In the genomic region with DNA sequence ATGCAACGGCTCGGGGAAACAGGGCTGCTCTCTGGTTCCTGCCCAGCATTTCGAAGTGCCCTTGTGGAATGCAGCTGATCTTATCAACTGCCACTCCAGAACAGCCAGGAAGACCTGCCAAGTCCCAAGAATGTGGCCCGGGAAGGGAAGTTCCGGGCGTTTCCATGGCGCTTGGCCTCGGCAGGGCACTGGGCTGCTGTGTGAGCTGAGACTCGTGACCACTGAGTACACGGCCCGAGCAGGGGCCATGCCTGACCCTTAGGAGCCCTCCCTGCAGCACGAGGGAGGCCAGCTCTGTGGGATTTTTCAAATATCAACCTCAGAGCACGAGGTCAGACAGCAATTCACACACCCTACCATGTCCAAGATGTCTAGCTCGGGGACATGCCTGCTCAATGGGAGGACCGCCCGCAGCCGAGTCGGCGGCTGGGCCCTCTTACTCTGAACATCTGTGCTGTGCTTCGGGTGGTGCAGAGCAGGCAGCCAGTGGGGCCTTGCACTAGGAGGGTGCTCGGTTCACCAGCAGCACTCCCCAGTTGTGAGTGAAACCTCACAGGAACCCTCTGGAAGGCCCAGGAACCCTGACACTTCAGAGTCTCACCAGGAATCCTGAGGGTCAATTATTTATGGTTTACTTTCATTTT, we compare ENCODE assay signal across 7 mouse cellular contexts. TPM values are rescaled to one million over a fixed set of nuclear protein-coding genes. Genes with fewer than 3 reads are reported as not detected.
DNase-seq lines count a peak whose midpoint lies in the region; ATAC-seq and TF ChIP-seq lines count a peak whose summit lies in the region.

No protein-coding gene starts in this region.

- H3K9me3 ChIP-seq in G1E (replicated peaks): no peaks in the 10 kb centered on the region
- H3K9me3 ChIP-seq in intestine, embryonic 14.5 days (ENCODE audit: control insufficient read depth, low read length): no peaks in the 10 kb centered on the region
- H3K9me3 ChIP-seq in liver, embryonic 15.5 days (replicated peaks): no peaks in the 10 kb centered on the region

- H3K4me3 ChIP-seq in G1E (ENCODE audit: low read depth, low read length): peak overlapping the region; percentile 89; the same call in 1 of the 2 replicates
- H3K4me3 ChIP-seq in intestine, embryonic 14.5 days (ENCODE audit: low read depth, low read length): no peak overlapping the region
- H3K4me3 ChIP-seq in liver, embryonic 15.5 days (replicated peaks): peak overlapping the region; percentile 91

- DNase-seq in G1E (ENCODE audit: low spot score): no peak
- peak; percentile 91 for DNase-seq in adrenal gland, adult 2 months
- peak; percentile 78 for DNase-seq in gastrocnemius, postnatal 25 days
- DNase-seq in intestine, embryonic 14.5 days (ENCODE audit: low spot score): no peak
- peak; percentile 80 for DNase-seq in skeletal muscle tissue, adult 2 months (ENCODE audit: low read depth, low spot score)
- no peak for DNase-seq in left cerebral cortex, adult 9 months (ENCODE audit: low spot score in 2 of 2)

- H3K27me3 ChIP-seq in G1E (ENCODE audit: insufficient read depth, low read length): no peaks in the 10 kb centered on the region
- H3K27me3 ChIP-seq in intestine, embryonic 14.5 days (replicated peaks; ENCODE audit: control insufficient read depth, insufficient read depth, low read length): no peaks in the 10 kb centered on the region
- H3K27me3 ChIP-seq in liver, embryonic 15.5 days: no peaks in the 10 kb centered on the region

- peaks cover 35% of the 10 kb centered on the region for H3K36me3 ChIP-seq in G1E (replicated peaks)
- H3K36me3 ChIP-seq in intestine, embryonic 14.5 days (ENCODE audit: control insufficient read depth, insufficient read depth, low read length): no peaks in the 10 kb centered on the region
- peaks cover 3% of the 10 kb centered on the region; the same call in 1 of the 2 replicates for H3K36me3 ChIP-seq in liver, embryonic 15.5 days (replicated peaks)

- ATAC-seq in G1E (ENCODE audit: extremely low read depth, insufficient number of reproducible peaks, low FRiP score, poor library complexity, severe bottlenecking): no peak
- ATAC-seq in intestine, embryonic 14.5 days (replicated peaks; ENCODE audit: low FRiP score, low TSS enrichment, low read depth): 0 out of 2 replicates have a peak, but pooled peaks have one; percentile 7
- no peak for ATAC-seq in liver, embryonic 15.5 days (ENCODE audit: insufficient read depth)

- peaks cover 83% of the 10 kb centered on the region for H3K4me1 ChIP-seq in G1E (ENCODE audit: insufficient read depth, low read depth, low read length)
- H3K4me1 ChIP-seq in intestine, embryonic 14.5 days (replicated peaks; ENCODE audit: control insufficient read depth, insufficient read depth, low read length): peaks cover 37% of the 10 kb centered on the region
- H3K4me1 ChIP-seq in liver, embryonic 15.5 days (replicated peaks): peaks cover 92% of the 10 kb centered on the region

- H3K27ac ChIP-seq in intestine, embryonic 14.5 days (ENCODE audit: low read depth): peak overlapping the region; percentile 0; the same call in 1 of the 2 replicates
- peak overlapping the region; percentile 100 for H3K27ac ChIP-seq in liver, embryonic 15.5 days (replicated peaks)

- 35% methylated on average over 21 of the region's 21 CpGs for WGBS in intestine, embryonic 14.5 days
- WGBS in liver, embryonic 15.5 days (ENCODE audit: insufficient replicate concordance): 15% methylated on average over 21 of the region's 21 CpGs

- no peak for TF ChIP-seq CTCF in G1E (IDR thresholded peaks at IDR 0.05; ENCODE audit: low read depth, low read length)

- H3K4me2 ChIP-seq in intestine, embryonic 14.5 days (ENCODE audit: low read length): no peak overlapping the region
- H3K4me2 ChIP-seq in liver, embryonic 15.5 days: peak overlapping the region; percentile 94

- no peak overlapping the region for H3K9ac ChIP-seq in intestine, embryonic 14.5 days (ENCODE audit: low read length)
- peak overlapping the region; percentile 90 for H3K9ac ChIP-seq in liver, embryonic 15.5 days

RNA-seq across cellular contexts. Expression of a gene that starts 1.6 kb away (rescaled TPM):
- 34.2 and 36.5 TPM in 2 replicates for total RNA-seq in G1E (2014; fragmentation: Nextera tagmentation)
- total RNA-seq in G1E (2017): 26.8 and 27.4 TPM in 2 replicates
- 18.1 and 21.3 TPM in 2 replicates for polyA plus RNA-seq in G1E (2012)
- 10 to 100 TPM in 1 of 2 experiments, 1 to 10 TPM in 1; 9.2 to 21.2 TPM for total RNA-seq in adrenal gland, adult 2 months (2021)
- 31.4 and 33.8 TPM in 2 replicates for polyA plus RNA-seq in adrenal gland, adult 2 months (2012; rRNA removed)
- 10 to 100 TPM; 23.5 to 23.6 TPM for total RNA-seq in gastrocnemius, postnatal 25 days (2021)
- 1.4 and 1.7 TPM in 2 replicates for polyA plus RNA-seq in intestine, embryonic 14.5 days (2014; fragmentation: Nextera tagmentation; extraction: Ambion mirVana)
- polyA plus RNA-seq in liver, embryonic 15.5 days (2015; fragmentation: Nextera tagmentation; extraction: Ambion mirVana): 25.0 and 26.4 TPM in 2 replicates

RNA-seq across cellular contexts. Expression of a gene that starts 26.0 kb away (rescaled TPM):
- total RNA-seq in G1E (2014; fragmentation: Nextera tagmentation) (0.83 TPM in 1 of 2 replicates, not detected in the other), G1E (2017) (0.06 and 0.33 TPM in 2 replicates)
- 0.03 and 0.07 TPM in 2 replicates for polyA plus RNA-seq in G1E (2012)
- total RNA-seq in adrenal gland, adult 2 months (2021): 1 to 10 TPM in 1 of 2 experiments, under 1 TPM in 1; 0.46 to 1.3 TPM
- 1.7 and 1.9 TPM in 2 replicates for polyA plus RNA-seq in adrenal gland, adult 2 months (2012; rRNA removed)
- under 1 TPM; 0.32 to 0.61 TPM for total RNA-seq in gastrocnemius, postnatal 25 days (2021)
- 0.74 and 1.3 TPM in 2 replicates for polyA plus RNA-seq in intestine, embryonic 14.5 days (2014; fragmentation: Nextera tagmentation; extraction: Ambion mirVana)
- 1.9 and 2.4 TPM in 2 replicates for polyA plus RNA-seq in liver, embryonic 15.5 days (2015; fragmentation: Nextera tagmentation; extraction: Ambion mirVana)

RNA-seq across cellular contexts. Expression of a gene that starts 26.7 kb away (rescaled TPM):
- not detected in 2 replicates for total RNA-seq in G1E (2014; fragmentation: Nextera tagmentation)
- total RNA-seq in G1E (2017): not detected in 2 replicates
- polyA plus RNA-seq in G1E (2012): not detected in 2 replicates
- total RNA-seq in adrenal gland, adult 2 months (2021): not detected
- not detected in 2 replicates for polyA plus RNA-seq in adrenal gland, adult 2 months (2012; rRNA removed)
- not detected for total RNA-seq in gastrocnemius, postnatal 25 days (2021)
- polyA plus RNA-seq in intestine, embryonic 14.5 days (2014; fragmentation: Nextera tagmentation; extraction: Ambion mirVana): 5.9 and 9.1 TPM in 2 replicates
- not detected in 2 replicates for polyA plus RNA-seq in liver, embryonic 15.5 days (2015; fragmentation: Nextera tagmentation; extraction: Ambion mirVana)

RNA-seq across cellular contexts. Expression of a gene that starts 27.9 kb away (rescaled TPM):
- total RNA-seq in G1E (2014; fragmentation: Nextera tagmentation): 4.8 and 10.0 TPM in 2 replicates
- total RNA-seq in G1E (2017): 40.8 and 41.0 TPM in 2 replicates
- 35.7 and 37.7 TPM in 2 replicates for polyA plus RNA-seq in G1E (2012)
- 10 to 100 TPM; 81.2 to 85.7 TPM for total RNA-seq in adrenal gland, adult 2 months (2021)
- polyA plus RNA-seq in adrenal gland, adult 2 months (2012; rRNA removed): 97.6 and 107 TPM in 2 replicates
- total RNA-seq in gastrocnemius, postnatal 25 days (2021): 10 to 100 TPM; 74.4 to 86.5 TPM
- 149 and 150 TPM in 2 replicates for polyA plus RNA-seq in intestine, embryonic 14.5 days (2014; fragmentation: Nextera tagmentation; extraction: Ambion mirVana)
- polyA plus RNA-seq in liver, embryonic 15.5 days (2015; fragmentation: Nextera tagmentation; extraction: Ambion mirVana): 44.3 and 49.3 TPM in 2 replicates

RNA-seq across cellular contexts. Expression of a gene that starts 43.8 kb away (rescaled TPM):
- total RNA-seq in G1E (2014; fragmentation: Nextera tagmentation) (not detected in 2 replicates), G1E (2017) (not detected in 2 replicates)
- not detected in 2 replicates for polyA plus RNA-seq in G1E (2012)
- total RNA-seq in adrenal gland, adult 2 months (2021): 1 to 10 TPM; 3.4 to 6.4 TPM
- polyA plus RNA-seq in adrenal gland, adult 2 months (2012; rRNA removed): 5.2 and 7.2 TPM in 2 replicates
- 1 to 10 TPM in 1 of 2 experiments, under 1 TPM in 1; 0.82 to 1.6 TPM for total RNA-seq in gastrocnemius, postnatal 25 days (2021)
- polyA plus RNA-seq in intestine, embryonic 14.5 days (2014; fragmentation: Nextera tagmentation; extraction: Ambion mirVana): 1.9 and 2.1 TPM in 2 replicates
- 0.10 and 0.14 TPM in 2 replicates for polyA plus RNA-seq in liver, embryonic 15.5 days (2015; fragmentation: Nextera tagmentation; extraction: Ambion mirVana)

Comparison
In these comparisons a context has a peak if more than half of its experiments do, and no peak if none do; other contexts are left out.
1. DNase-seq: peak in adrenal gland, adult 2 months (single experiment), gastrocnemius, postnatal 25 days (single experiment) and skeletal muscle tissue, adult 2 months (single experiment); none in G1E (single experiment), intestine, embryonic 14.5 days (single experiment) and left cerebral cortex, adult 9 months (0 of 2).